Mouse (Mus musculus) ES-Bruce4 (cell line): ENCODE results near the gene Nrxn1.

Source experiments
- CTCF ChIP-seq: IDR thresholded peaks from one replicate; pipeline ENCODE4 v1.8.1; 2011; ENCODE audit warnings: low read depth, low read length
- EP300 ChIP-seq: IDR thresholded peaks from 2 replicates; pipeline ENCODE4 v1.6.1; 2011; ENCODE audit warnings: low read depth, low read length; ENCODE audit not compliant: insufficient read depth

DNA sequence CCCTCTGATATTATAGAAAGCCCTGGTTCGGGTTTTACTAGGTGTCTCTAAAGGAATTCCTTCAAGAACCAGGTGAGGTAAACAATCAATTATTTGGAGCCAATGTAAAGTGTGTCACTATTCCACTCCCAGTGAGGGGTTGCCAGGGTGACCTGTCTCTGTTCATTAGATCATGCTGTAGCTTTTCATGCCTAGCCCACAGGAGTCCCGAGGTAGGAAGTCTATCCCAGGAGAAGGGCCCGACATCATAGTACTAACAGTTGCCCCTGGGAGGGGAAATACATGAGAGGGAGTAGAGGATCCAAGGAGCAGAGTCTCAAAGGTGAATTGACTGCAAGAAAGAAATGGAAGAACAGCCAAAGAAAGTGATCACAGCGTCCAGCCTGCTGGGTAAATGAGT, 639.6 kb downstream of the Nrxn1 start:
- TF ChIP-seq CTCF, result no peak
- no peak for TF ChIP-seq EP300
